10 mouse cellular contexts compared by ENCODE assay signal in genomic region chr4:56721469-56721868, GRCm38 (mm10). TPM values are rescaled to one million over a fixed set of nuclear protein-coding genes. Genes with fewer than 3 reads are reported as not detected.
DNase-seq lines count a peak whose midpoint lies in the region; ATAC-seq lines count a peak whose summit lies in the region.
"Had no signal": no experiment of that assay in that cellular context is flagged by ENCODE, and none has a peak within 500 bp of the region (broad histone marks: within the 10 kb centered on the region; RNA-seq: fewer than 3 reads in every experiment).

No protein-coding gene starts in this region.

- H3K4me1 ChIP-seq in midbrain, embryonic 11.5 days (ENCODE audit: control insufficient read depth, insufficient read depth, low read length): no peaks in the 10 kb centered on the region
- H3K4me1 ChIP-seq in midbrain, embryonic 16.5 days (ENCODE audit: control insufficient read depth, insufficient read depth, low read length): 0 out of 2 replicates have a peak, but pooled peaks cover 2% of the 10 kb centered on the region
- H3K4me1 ChIP-seq in forebrain, embryonic 16.5 days (replicated peaks; ENCODE audit: control insufficient read depth, insufficient read depth, low read length): no peaks in the 10 kb centered on the region

- intact Hi-C loops in gastrocnemius, postnatal 36 days (cut with DNase I): no loop called here

- H3K27ac ChIP-seq in midbrain, embryonic 11.5 days (ENCODE audit: low read depth, low read length): no peak overlapping the region
- no peak overlapping the region for H3K27ac ChIP-seq in midbrain, embryonic 16.5 days (ENCODE audit: low read length)
- no peak overlapping the region for H3K27ac ChIP-seq in forebrain, embryonic 16.5 days (ENCODE audit: low read length)

- DNase-seq in gastrocnemius, postnatal 10 days: peak; percentile 49
- no peak for DNase-seq in gastrocnemius, postnatal 36 days
- peak; percentile 84 for DNase-seq in midbrain, embryonic 11.5 days (ENCODE audit: low spot score, missing footprints)
- peak; percentile 11 for DNase-seq in adipocyte (ENCODE audit: low spot score)
- DNase-seq in kidney, postnatal 4 days: peak; percentile 60
- DNase-seq in urinary bladder, postnatal 10 days (ENCODE audit: low spot score): no peak

- ATAC-seq in midbrain, embryonic 11.5 days (ENCODE audit: low FRiP score): no peak
- no peak for ATAC-seq in midbrain, embryonic 16.5 days
- no peak for ATAC-seq in forebrain, embryonic 16.5 days

- H3K4me3 ChIP-seq in midbrain, embryonic 11.5 days (ENCODE audit: low read depth, low read length): no peak overlapping the region
- no peak overlapping the region for H3K4me3 ChIP-seq in midbrain, embryonic 16.5 days (ENCODE audit: low read depth, low read length)
- H3K4me3 ChIP-seq in forebrain, embryonic 16.5 days (replicated peaks; ENCODE audit: low read length): no peak overlapping the region
- H3K4me3 ChIP-seq: myocyte had no signal

- H3K9ac ChIP-seq in midbrain, embryonic 11.5 days (ENCODE audit: low read length): no peak overlapping the region
- no peak overlapping the region for H3K9ac ChIP-seq in midbrain, embryonic 16.5 days (ENCODE audit: low read depth, low read length)
- H3K9ac ChIP-seq in forebrain, embryonic 16.5 days (replicated peaks; ENCODE audit: low read depth, low read length): no peak overlapping the region

- H3K27me3 ChIP-seq in midbrain, embryonic 11.5 days (ENCODE audit: control insufficient read depth, insufficient read depth, low read length): no peaks in the 10 kb centered on the region
- no peaks in the 10 kb centered on the region for H3K27me3 ChIP-seq in midbrain, embryonic 16.5 days (ENCODE audit: control insufficient read depth, insufficient read depth, low read depth, low read length)
- no peaks in the 10 kb centered on the region for H3K27me3 ChIP-seq in forebrain, embryonic 16.5 days (replicated peaks; ENCODE audit: control insufficient read depth, insufficient read depth, low read length)

- H3K36me3 ChIP-seq in midbrain, embryonic 11.5 days (ENCODE audit: control insufficient read depth, insufficient read depth, low read length): no peaks in the 10 kb centered on the region
- no peaks in the 10 kb centered on the region for H3K36me3 ChIP-seq in midbrain, embryonic 16.5 days (ENCODE audit: control insufficient read depth, insufficient read depth, low read length)
- H3K36me3 ChIP-seq in forebrain, embryonic 16.5 days (ENCODE audit: control insufficient read depth, insufficient read depth): no peaks in the 10 kb centered on the region

- WGBS in midbrain, embryonic 11.5 days: 28% methylated on average over 3 of the region's 3 CpGs
- 30% methylated on average over 3 of the region's 3 CpGs for WGBS in midbrain, embryonic 16.5 days
- 32% methylated on average over 3 of the region's 3 CpGs for WGBS in forebrain, embryonic 16.5 days

- H3K4me2 ChIP-seq in midbrain, embryonic 11.5 days: no peak overlapping the region
- no peak overlapping the region for H3K4me2 ChIP-seq in midbrain, embryonic 16.5 days (ENCODE audit: low read length)
- H3K4me2 ChIP-seq in forebrain, embryonic 16.5 days (ENCODE audit: low read length): no peak overlapping the region

- H3K9me3 ChIP-seq in midbrain, embryonic 11.5 days (ENCODE audit: control insufficient read depth, low read length): no peaks in the 10 kb centered on the region
- no peaks in the 10 kb centered on the region for H3K9me3 ChIP-seq in midbrain, embryonic 16.5 days (replicated peaks; ENCODE audit: control insufficient read depth, low read length, poor library complexity, severe bottlenecking)
- H3K9me3 ChIP-seq in forebrain, embryonic 16.5 days (ENCODE audit: control insufficient read depth, low read length): no peaks in the 10 kb centered on the region

RNA-seq across cellular contexts. Expression of gene Gm26657, which starts 18.4 kb away (rescaled TPM):
- total RNA-seq in gastrocnemius, postnatal 10 days (2021): not detected
- not detected for total RNA-seq in gastrocnemius, postnatal 36 days (2021)
- polyA plus RNA-seq in midbrain, embryonic 11.5 days (2014; fragmentation: Nextera tagmentation; extraction: Ambion mirVana): 0.14 TPM in 1 of 2 replicates, not detected in the other
- polyA plus RNA-seq in midbrain, embryonic 16.5 days (2015; fragmentation: Nextera tagmentation; extraction: Ambion mirVana): not detected in 2 replicates
- polyA plus RNA-seq in forebrain, embryonic 16.5 days (2015; fragmentation: Nextera tagmentation; extraction: Ambion mirVana): not detected in 2 replicates
- polyA plus RNA-seq: intestine, embryonic 14.5 days; myocyte had no signal

RNA-seq across cellular contexts. Expression of gene Actl7b, which starts 19.8 kb away (rescaled TPM):
- total RNA-seq in gastrocnemius, postnatal 10 days (2021): not detected
- total RNA-seq in gastrocnemius, postnatal 36 days (2021): not detected
- polyA plus RNA-seq in midbrain, embryonic 11.5 days (2014; fragmentation: Nextera tagmentation; extraction: Ambion mirVana): not detected in 2 replicates
- not detected in 2 replicates for polyA plus RNA-seq in midbrain, embryonic 16.5 days (2015; fragmentation: Nextera tagmentation; extraction: Ambion mirVana)
- polyA plus RNA-seq in forebrain, embryonic 16.5 days (2015; fragmentation: Nextera tagmentation; extraction: Ambion mirVana): not detected in 2 replicates
- polyA plus RNA-seq: intestine, embryonic 14.5 days; myocyte had no signal

RNA-seq across cellular contexts. Expression of gene Actl7a, which starts 21.7 kb away (rescaled TPM):
- total RNA-seq in gastrocnemius, postnatal 10 days (2021): not detected
- not detected for total RNA-seq in gastrocnemius, postnatal 36 days (2021)
- 0.11 TPM in 1 of 2 replicates, not detected in the other for polyA plus RNA-seq in midbrain, embryonic 11.5 days (2014; fragmentation: Nextera tagmentation; extraction: Ambion mirVana)
- not detected in 2 replicates for polyA plus RNA-seq in midbrain, embryonic 16.5 days (2015; fragmentation: Nextera tagmentation; extraction: Ambion mirVana)
- not detected in 2 replicates for polyA plus RNA-seq in forebrain, embryonic 16.5 days (2015; fragmentation: Nextera tagmentation; extraction: Ambion mirVana)
- polyA plus RNA-seq: intestine, embryonic 14.5 days; myocyte had no signal

Comparison
In these comparisons a context has a peak if more than half of its experiments do, and no peak if none do; other contexts are left out.
1. DNase-seq: peak in gastrocnemius, postnatal 10 days (single experiment), midbrain, embryonic 11.5 days (single experiment), adipocyte (single experiment) and kidney, postnatal 4 days (2 of 2); none in gastrocnemius, postnatal 36 days (0 of 2) and urinary bladder, postnatal 10 days (single experiment).